Mouse (Mus musculus) spleen, postnatal 4 days (tissue): ENCODE results near the gene Ubap1.
A peak's percentile ranks its signal among the peaks of the same experiment; 100 is the strongest.

ENCODE experiments used
- DNase-seq, 2 experiments: peaks; one replicate each; pipeline ENCODE4 v3.0.0; 2022; ENCODE audit warnings: low spot score in 2 of 2

Gene Ubap1

DNA sequence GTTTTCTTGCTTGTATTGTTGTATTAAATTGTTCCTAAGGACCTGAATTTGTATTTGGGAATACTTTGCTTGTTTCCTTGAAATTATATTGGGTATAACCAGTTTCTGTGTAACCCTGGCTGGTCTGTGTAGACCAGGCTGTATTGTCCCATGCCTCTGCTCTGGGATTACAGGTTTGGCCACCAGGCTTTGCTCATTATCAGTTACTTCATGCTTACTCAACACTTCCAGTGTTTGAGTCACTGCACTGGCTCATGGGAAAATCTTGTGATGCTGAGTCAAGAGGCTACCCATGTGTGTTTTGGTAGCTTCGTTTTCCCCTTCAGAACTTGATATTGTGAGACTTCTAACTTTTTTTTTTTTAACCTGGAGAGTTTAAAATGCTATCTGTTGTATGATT, 4.5 kb downstream of the Ubap1 start:
- no peak for DNase-seq

DNA sequence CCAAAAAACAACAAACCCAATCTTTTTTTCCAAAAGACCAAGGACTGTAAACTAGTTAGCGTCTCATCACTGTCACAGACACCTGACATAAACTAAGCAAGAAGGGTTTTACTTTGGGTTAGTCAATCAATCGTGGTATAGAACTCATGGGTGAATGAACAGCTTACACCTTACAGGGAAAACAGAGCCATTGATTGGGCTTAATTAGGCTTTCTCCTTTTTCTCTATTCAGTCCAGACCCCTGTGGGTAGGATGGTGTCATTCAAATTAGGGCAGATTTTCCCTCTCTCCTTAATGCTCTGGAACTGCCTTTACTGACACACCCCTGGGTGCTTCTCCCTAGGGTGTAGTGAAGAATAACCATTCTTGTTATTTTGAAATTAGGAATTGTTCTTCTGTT, 8.4 kb downstream of the Ubap1 start:
- DNase-seq, result no peak

DNA sequence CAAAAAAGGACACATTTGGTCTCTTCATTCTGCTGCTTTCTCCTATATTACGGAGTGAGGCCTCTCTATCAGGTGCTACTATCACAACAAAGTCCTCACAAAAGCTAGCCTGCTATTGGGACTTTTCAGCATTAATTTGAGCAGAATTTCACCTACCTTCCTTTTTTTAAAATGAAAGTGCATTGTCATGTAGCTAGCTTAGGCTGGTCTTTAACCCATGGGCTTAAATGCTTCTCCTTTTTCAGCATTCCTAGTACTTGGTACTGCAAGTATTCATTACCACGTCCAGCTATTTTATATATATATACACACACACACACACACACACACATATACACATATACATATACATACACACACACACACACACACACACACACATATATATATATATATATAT, 9.9 kb downstream of the Ubap1 start:
- no peak for DNase-seq

DNA sequence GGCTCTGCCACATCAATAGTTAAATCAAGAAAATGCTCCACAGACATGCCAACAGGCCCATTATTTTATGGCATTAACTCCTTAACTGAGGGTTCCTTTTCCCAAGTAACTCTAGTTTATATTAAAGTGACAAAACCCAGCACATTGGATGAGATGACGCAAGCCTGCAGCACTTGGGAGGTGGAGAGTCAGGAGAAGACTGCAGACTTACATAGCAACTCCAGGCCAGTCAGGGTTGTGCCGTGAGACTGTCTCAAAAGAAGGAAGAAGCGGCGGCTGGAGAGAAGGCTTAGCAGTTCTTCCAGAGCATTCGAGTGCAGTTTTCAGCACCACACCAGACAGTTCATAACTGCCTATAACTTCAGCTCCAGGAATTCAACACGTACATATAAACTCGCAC, 10.6 kb downstream of the Ubap1 start:
- DNase-seq, result no peak

DNA sequence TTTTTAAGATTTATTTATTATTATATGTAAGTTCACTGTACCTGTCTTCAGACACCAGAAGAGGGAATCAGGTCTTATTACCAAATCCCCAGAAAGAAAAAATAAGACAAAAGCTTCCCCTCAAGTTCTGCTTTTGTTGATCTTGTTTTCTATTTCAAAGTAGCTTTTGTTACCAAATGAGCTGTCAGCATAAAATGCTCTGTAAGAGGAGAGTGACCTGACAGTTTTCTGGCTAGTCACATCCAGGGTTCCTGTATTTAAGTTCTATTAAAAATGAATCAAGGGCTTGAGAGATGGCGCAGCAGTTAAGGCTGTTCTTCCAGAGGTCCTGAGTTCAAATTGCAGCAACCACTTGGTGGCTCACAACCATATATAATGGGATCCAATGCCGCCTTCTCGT, 12.3 kb downstream of the Ubap1 start:
- no peak for DNase-seq

DNA sequence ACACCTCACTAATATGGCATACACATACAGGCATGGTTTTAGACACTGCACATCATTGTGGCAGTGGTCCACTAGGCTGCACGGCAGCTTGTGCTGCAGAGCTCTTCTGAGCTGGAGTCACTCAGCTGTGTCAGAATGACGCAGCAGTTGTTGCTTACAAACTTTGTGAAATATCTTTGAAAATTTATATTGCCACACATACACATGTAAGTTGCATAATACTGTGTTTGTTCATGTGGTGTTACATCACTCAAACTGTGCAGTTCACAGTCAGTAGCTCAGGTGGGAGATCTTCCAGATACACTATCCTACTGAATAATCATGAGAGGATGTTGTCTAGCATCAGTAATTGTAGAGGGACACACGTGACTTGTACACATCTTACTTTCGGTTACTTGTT, 19.4 kb downstream of the Ubap1 start:
- DNase-seq, result no peak

DNA sequence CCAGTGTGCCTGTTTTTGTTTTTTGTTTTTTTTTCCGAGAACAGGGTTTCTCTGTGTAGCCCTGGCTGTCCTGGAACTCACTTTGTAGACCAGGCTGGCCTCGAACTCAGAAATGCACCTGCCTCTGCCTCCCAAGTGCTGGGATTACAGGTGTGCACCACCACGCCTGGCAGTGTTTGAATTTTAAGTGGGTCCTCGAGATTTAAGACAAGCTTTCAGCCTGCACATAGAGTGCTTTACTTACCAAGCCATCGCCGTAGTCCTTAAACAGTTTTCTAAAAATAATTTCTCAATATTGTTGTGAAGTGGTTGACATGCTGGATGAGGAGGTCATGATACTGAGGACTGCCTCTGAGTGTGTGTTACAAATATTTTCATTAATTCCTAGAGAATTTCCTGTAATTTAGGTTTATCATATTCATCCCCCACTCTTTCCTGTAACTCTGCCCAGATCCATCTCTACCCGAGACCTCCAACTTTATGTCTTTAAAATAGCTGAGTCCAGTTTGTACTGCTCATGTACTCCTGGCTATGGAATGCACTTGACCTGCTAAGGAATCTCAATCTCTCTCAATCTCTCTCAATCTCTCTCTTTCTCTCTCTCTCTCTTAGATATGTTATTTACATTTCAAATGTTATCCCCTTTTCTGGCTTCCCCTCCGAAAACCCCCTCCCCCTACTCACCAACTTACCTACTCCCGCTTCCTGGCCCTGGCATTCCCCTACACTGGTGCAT, 21.1 kb downstream of the Ubap1 start:
- DNase-seq, result no peak

DNA sequence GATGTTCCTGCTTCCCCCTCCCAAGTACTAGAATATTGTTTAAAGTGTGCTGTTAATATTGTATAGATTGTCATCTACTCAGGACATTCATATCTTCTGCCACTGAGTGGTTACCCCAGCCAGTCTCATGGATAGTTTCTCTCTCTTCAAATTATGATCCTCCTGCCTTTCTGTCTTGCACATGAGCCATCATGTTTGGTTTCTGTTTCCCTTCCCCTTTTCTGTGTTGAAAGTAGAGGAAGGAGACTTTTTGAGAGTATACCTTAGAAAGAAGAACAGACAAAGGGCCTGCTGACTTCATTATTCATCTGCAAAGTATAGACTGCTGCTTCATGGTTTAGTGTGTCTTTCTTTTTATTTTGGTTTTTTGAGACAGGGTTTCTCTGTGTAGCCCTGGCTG, 28.8 kb downstream of the Ubap1 start:
- DNase-seq, result no peak

DNA sequence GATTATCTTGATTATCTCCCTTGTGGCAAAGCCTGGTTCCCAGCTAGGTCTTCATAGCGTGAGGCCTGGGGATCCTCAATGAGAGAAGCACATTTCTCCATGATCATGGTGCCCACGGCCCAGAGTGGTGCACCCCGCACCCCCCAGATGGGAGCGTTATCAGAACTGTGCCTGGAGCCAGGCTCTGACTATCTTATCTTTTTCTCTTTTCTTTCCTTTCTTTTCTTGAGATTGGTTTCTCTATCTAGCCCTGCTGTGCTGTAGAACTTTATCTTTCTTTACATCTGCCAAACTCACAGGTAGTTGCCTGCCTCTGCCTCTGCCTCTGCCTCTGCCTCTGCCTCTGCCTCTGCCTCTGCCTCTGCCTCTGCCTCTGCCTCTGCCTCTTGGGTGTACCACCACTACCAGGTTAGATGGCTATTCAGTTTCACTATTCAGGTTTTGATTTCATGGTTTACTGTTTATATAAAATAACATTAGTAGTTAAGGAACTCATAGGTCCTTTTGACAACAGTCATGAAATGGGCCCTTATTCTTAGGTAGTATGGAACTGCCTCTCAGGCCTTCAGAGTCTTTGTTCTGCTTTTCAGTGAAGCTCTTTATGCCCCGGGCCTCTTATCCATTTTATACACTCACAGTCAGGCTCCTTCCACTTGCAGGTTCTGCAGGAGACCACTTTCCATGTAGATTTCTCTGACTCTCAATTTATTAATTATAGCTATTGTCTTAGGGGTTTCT, 32.6 kb downstream of the Ubap1 start:
- no peak for DNase-seq

DNA sequence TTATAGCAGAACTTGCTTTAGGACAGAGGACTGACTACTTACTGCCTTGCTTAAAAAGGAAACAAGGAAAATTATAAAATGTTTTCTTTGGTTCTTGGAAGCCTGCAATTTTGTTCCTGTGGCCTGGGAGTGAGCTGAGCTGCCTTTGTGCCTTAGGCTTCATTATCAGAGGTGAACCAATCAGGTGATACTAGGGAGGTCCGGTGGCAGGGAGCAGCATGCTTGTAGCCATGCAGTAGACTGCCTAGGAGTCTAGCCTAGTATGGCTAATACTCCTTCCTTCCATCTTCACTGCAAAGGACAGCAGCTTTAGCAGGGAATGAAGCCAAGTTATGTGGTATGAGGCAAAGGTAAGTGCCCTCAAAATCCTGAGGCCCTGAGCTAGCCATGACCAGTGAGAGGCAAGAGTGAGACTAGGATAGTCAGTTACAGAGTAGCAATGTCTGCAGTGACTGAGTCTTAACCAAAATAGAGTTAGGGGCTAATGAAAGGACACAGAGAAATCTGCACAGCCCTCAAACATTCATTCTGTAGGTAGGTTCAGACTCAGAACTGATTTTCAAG, 37.7 kb downstream of the Ubap1 start:
- DNase-seq, result no peak

DNA sequence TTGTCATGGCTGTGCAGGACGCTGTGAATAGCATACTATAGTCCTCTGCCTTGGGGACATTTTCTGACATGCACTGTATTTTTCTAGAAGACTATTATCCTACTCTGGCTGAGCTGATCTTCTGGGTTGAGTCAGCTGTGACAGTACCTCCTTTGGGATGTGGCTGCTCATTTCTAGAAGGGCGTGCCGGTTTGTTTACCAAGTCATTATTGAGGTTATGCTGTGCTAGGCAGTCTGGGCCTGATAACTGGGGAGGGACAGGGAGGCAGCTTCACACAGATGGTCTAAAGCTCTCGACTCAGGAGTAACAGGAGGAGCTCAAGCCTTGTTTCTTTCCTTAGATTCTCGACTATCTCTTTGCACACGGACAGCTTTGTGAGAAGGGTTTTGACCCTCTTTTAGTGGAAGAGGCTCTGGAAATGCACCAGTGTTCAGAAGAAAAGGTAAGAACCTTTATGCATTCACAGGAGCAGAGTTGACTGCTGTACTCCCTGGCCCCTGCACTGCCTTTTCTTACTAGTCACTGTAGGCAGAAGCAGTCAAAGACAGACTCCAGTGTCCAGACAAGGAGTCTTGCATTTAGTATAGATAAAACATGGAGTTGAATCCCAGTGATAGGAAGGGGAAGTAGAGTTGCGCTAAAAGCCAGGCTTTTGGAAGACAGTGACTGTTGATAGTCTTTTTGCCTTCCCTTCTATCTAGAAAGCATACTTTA, 39.1 kb downstream of the Ubap1 start:
- peak; percentile 73 to 75 for DNase-seq

DNA sequence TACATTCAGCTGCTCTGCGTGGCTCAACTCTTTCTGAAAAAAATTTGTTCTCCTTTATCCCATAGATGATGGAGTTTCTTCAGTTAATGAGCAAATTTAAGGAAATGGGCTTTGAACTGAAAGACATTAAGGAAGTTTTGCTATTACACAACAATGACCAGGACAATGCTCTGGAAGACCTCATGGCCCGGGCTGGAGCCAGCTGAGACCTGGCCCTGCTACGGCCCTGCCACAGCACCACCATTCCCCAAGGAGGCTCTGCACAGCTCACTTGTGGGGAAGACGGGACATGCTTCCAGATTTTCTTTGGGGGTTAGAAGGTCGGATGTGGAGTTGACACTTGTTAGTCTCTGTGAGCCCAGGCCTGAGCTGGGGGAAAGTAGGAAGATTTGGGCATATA, 39.8 kb downstream of the Ubap1 start:
- DNase-seq, result no peak

DNA sequence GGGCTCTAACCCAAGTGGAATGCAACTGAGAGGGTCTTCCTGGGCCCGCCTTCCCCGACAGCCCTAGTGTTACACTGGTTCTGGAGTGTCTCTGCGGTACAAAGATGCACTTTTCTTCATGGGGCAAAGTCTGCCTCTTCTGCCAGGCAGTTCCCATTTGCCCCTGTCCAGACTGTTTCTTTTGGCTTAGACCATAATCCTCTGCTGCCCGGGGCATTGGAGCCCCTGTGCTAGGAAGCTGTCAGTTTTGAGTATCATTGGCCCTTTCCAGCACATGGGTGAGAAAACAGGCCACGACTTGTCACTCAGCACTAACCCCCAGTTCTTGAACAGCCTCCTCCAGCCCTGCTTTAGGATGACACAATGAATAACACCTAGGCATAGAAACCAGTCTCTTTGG, 40.4 kb downstream of the Ubap1 start:
- DNase-seq, result no peak

DNA sequence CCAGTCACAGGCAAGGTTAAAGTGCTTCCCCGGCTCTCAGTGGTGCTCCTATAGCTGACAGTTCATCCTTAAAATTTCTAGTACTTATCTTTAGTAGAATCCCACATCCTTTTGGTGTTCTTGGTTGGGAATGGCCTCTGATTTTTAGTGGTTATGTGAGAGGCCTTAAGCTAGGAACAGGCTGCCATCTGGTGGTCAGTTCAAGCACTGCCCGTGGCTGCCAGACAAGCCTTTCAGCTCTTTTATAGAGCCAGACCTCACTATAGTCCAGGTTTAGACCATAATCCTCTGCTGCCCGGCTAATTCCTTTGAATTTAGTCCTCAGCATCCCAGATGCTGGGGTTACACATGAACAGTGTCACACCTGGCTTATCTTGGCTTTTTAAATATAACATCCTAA, 41.3 kb downstream of the Ubap1 start:
- peak; percentile 80 to 91 for DNase-seq

DNA sequence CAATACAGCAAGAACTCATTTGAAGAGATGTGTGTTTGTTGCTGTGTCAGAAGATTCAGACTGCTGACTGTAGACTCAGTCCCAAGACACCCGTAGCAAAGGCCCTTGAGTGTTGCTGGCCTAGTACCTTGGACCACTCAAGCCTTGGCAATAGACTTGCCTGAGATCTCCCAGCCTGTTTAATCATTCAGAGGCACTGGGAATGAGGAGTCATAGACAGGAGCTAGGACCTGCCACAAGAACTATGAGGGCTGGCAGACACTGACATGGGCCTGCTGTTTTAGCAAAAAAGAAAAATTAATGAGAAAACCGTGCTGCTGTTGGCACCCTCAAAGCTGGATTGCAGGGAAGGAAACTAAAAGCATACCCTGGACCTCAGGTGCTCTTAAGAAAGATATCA, 42.2 kb downstream of the Ubap1 start:
- DNase-seq, result no peak

DNA sequence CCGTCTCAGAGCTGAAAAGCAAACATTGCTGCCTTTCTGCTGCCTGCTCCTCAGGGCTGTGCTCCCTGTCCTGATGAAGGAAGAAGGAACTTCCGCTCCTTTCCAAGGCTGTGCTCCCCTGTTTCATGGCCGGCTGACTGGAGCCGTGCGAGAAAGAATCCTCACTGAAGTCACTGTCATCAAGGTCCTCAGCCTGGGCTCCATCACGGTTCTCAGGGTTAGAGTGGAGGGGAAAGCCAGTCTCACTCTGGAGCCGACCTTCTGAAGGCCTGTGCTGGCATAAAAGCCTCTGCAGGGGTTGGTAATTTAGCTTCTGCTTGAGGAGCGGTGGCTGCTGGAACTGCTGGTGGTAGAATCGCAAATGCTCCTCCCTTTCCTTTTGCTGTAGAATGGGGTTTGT, 45.9 kb downstream of the Ubap1 start:
- DNase-seq, result no peak

DNA sequence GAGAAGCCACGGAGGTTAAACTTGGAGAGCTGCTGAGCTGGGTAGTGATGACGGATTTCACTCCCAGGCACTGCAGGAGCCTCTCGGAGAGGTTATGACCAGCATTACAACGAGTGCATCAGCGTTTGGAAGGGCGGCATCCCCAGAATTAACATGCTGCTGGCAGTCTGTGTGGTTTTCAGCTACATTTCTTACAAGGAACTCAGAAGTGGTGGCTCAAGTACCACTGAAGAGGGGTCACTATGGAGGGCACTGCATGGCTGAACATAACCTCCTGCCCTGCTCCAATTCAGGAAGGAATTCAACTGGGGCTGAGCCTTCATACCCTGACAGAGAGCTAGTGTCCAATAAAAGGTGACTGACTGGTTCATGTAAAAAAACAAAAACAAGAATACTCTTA, 49.6 kb downstream of the Ubap1 start:
- no peak for DNase-seq

DNA sequence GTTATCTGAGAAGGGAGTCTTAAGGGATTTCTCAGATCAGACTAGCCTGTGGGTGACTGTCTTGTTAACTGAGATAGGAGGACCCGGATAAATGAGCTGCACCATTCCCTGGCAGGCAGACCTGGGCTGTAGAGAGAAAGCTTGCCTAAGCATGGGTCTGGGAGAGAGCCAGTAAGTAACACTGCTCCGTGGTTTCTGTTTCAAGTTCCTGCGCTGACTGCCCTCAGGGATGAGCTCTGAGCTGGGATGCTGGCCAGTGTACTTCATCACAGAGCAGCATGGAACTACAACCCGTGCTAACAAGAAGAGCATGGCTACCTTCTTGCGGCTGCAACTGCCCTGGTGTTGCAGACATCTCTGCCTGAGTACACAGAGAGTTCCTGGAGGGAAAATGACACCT, 51.1 kb downstream of the Ubap1 start:
- no peak for DNase-seq

DNA sequence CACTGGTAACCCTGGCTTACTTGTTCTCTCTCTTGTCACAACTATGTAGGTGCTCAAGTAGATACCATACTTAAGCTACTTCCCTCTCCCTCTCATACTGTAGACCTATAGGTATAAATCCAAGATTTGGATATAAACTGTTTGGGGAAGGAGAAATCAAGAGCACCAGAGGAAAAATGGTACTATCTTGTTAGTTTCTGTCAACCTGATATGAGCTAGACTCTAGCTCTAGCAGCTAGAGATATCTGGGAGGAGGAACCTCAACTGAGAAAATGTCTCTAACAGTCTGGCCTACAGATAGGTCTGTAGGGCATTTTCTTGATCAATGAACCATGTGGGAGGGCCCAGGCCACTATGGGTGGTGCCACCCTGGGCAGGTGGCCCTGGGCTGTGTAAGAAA, 52.4 kb downstream of the Ubap1 start:
- no peak for DNase-seq

DNA sequence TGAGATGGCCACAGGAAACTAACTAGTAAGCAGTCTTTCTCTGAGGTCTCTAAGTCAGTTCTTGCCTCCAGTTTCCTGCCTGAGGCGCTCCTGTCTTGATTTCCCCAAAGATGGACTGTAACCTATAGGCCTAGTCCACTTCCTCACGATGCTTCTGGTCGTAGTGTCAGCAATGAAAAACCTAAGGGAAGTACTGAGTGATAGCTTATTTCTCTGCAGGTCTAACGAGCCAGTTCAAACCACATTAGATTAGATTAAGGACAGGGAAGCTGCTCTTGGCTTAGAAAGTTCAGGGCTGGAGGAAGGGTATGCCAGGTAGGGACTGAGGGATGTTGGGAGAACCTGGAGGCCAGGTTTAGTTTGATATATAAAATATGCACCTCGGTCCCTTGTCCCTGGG, 52.8 kb downstream of the Ubap1 start:
- DNase-seq, result no peak

DNA sequence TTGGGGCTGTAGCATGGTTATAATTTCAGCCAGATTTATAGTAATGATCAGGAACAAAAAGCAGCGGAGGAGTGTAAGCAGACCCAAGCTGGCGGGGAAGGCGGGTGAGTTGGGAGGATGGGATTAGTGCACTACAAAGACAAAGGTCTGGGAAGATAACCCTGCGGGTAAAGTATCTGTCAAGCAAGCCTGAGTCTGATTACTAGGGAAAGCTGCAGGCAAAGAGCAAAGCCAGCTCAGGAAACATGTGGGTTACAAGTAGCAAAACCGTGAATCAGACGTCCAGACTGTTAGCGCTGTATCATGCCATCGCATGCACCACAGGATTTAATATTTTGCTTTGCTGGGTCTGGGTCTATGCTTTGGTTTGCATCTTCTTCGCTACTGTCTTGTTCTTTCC, 57.8 kb downstream of the Ubap1 start:
- DNase-seq, result no peak

DNA sequence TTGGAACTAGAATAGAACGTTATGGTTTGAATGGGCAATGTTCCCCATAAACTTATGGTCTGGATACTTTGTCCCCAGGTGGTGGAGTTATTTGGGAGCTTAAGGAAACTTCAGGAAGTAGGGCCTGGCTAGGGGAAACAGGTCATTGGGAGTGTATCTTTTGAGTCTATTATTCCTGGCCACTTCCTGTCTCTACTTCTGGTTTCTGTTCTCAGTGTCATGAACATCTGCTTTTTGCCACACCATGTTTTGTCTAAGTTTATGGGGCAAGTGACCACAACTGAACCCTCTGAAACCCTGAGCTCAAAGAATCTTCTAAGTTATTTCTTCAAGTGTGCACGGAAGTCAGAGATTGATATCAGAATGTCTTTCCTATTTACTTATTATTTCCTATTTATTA, 58.6 kb downstream of the Ubap1 start:
- no peak for DNase-seq

DNA sequence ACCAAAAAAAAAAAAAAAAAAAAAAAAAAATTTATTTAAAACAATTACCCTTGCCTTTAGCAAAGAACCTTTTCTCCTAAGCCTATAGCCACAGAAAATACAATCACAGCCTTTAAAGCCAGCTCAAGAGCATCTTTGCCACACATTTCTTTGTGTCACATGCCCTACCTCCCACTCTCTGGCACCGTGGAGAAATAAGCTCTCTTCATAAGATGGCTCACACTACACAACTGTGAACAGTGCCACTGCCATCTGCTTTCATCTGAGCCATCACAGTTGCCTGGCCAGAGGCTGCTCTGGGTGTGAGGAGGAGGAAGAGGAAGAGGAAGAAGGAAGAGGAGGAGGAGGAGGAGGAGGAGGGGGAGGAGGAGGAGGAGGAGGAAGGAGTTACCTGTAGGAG, 60.5 kb downstream of the Ubap1 start:
- no peak for DNase-seq
